Mouse (Mus musculus): Measurements from ENCODE around the gene Sema4d.

DNA sequence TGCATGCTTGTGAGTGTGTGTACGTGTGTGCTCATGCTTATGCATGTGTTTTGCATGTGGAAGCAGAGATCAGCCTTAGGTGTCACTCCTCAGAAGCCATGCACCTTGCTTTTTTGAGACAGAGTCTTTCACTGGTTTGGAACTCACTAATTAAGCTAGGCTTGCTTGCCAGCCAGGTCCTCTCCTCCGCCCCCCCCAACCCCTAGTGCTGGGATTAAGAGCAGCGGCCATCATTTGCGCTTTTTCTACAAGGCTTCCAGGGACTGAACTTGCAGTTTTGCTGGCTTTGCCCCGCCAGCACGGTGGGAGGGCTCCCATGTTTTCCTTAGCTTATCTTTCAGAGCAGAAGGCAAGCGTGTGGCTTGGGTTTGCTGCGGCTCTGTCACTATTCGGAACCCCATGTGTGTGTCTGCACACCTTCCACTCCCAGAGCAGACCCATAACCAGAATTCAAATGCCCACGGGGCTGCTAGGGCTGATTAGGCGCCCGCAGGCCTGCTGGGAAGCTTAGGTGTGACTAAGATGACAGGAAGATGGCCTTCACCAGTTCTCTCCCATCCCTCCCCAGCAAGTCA lies 48.1 kb upstream of the Sema4d start:
- TF ChIP-seq ZC3H11A (IDR thresholded peaks at IDR 0.05; ENCODE audit: low read depth, low read length): no peak
- peak; percentile 51; the same call in 1 of the 2 replicates for TF ChIP-seq TCF12 (IDR thresholded peaks at IDR 0.05; ENCODE audit: low read depth, low read length)
- TF ChIP-seq RCOR1 (IDR thresholded peaks at IDR 0.05; ENCODE audit: low read depth, low read length): no peak
- TF ChIP-seq CHD1 (IDR thresholded peaks at IDR 0.05; ENCODE audit: low read depth, low read length): no peak
- TF ChIP-seq USF1 (IDR thresholded peaks at IDR 0.05; ENCODE audit: low read depth, low read length): no peak
